Mouse (Mus musculus) liver, embryonic 14.5 days (tissue): ENCODE data around the gene Csrp1.

Experiments
- CTCF ChIP-seq: IDR thresholded peaks from 2 replicates; pipeline ENCODE4 v1.5.1; 2016; ENCODE audit warnings: antibody characterized with exemption, low read depth, control low read depth
- EP300 ChIP-seq: IDR thresholded peaks from 2 replicates; pipeline ENCODE4 v1.6.1; 2016; ENCODE audit warnings: antibody characterized with exemption, low read depth

DNA sequence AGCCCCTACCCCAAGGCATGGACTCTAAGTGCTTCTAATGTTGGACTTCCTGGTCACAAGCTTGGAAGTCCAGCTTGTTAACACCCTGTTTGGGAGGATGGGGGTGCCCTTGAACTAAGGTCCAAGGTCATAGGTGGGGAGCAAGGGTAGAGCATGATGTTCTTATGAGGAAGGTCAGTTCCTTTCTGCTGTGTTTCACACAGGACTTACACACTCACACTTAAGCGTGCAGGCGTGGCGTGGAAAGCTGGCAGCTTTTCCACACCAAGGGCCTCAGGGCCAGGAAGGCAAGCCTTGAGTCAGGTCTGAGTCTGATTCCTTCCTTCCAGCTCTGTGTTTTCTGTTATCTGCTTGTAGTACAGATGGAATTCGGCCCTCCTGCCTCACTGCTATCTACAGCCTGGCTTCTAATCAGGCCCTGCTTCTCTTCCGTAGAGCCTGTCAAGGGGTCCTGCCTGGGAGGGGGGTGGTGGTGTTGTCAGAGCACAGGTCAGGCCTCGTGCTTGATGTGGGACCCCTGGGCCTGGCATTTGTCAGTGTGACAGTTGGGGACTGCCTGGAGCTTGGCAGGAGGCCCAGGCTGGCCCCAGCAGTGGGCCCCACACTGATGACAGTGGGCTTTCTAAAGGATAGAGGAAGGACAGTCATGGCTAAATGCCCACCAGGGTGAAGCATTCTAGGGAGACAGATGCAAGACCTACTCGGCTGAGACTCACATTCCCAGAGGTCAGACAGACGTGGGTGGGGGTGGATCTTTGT is 80.5 kb downstream of the Csrp1 start:
- TF ChIP-seq CTCF (no peak), EP300 (no peak)
